ENCODE assay signal across 20 mouse cellular contexts in genomic region chr9:110148598-110148997, GRCm38 (mm10). TPM values are rescaled to one million over a fixed set of nuclear protein-coding genes. Genes with fewer than 3 reads are reported as not detected.
DNase-seq lines count a peak whose midpoint lies in the region; ATAC-seq and TF ChIP-seq lines count a peak whose summit lies in the region.
"Had no signal": no experiment of that assay in that cellular context is flagged by ENCODE, and none has a peak within 500 bp of the region (broad histone marks: within the 10 kb centered on the region; RNA-seq: fewer than 3 reads in every experiment).

No protein-coding gene starts in this region.

- H3K4me1 ChIP-seq in liver, embryonic 11.5 days (replicated peaks; ENCODE audit: control insufficient read depth, insufficient read depth, low read length), result peaks cover 3% of the 10 kb centered on the region; the same call in 1 of the 2 replicates
- no peaks in the 10 kb centered on the region for H3K4me1 ChIP-seq in liver, postnatal 0 days (ENCODE audit: insufficient read depth)
- H3K4me1 ChIP-seq in MEL (ENCODE audit: control insufficient read depth in 1 of 2, insufficient read depth in 2 of 2, low read length in 2 of 2), result no peaks in the 10 kb centered on the region; a peak in 2 of 4 replicates
- H3K4me1 ChIP-seq in liver, embryonic 14.5 days (replicated peaks; ENCODE audit: control insufficient read depth in 2 of 2, insufficient read depth in 2 of 2, low read length in 1 of 2), result peaks cover 0 to 3% of the 10 kb centered on the region in 2 experiments; a peak in 2 of 4 replicates
- H3K4me1 ChIP-seq: embryonic facial prominence, embryonic 12.5 days; forebrain, embryonic 12.5 days had no signal

- no peak for TF ChIP-seq RAD21 in MEL (IDR thresholded peaks at IDR 0.05; ENCODE audit: low read depth, low read length)

- no peak for DNase-seq in liver, embryonic 11.5 days (ENCODE audit: low spot score)
- no peak for DNase-seq in liver, postnatal 0 days
- peak; percentile 28 for DNase-seq in MEL (ENCODE audit: low read depth, low spot score)
- DNase-seq in liver, embryonic 14.5 days (ENCODE audit: low read depth in 3 of 3, low spot score in 3 of 3), result no peak
- DNase-seq in cerebellum, adult 18-20 months, result no peak
- DNase-seq: adrenal gland, postnatal 10 days; B cell, adult 2 months; cerebellum, adult 11 months; cerebellum, adult 9-10 months; cerebellum, postnatal 25 days; gastrocnemius, postnatal 14 days; heart, postnatal 10 days had no signal

- no peak for TF ChIP-seq EP300 in liver, postnatal 0 days (IDR thresholded peaks at IDR 0.05; ENCODE audit: low read depth)
- TF ChIP-seq EP300 in MEL (IDR thresholded peaks at IDR 0.05; ENCODE audit: low read depth in 1 of 2, low read length in 2 of 2), result no peak
- TF ChIP-seq EP300 in liver, embryonic 14.5 days (IDR thresholded peaks at IDR 0.05; ENCODE audit: low read depth), result no peak

- H3K36me3 ChIP-seq in liver, embryonic 11.5 days (ENCODE audit: control insufficient read depth, insufficient read depth, low read length), result peaks cover 30% of the 10 kb centered on the region
- peaks cover 33% of the 10 kb centered on the region for H3K36me3 ChIP-seq in liver, postnatal 0 days (replicated peaks; ENCODE audit: insufficient read depth, low read length)
- peaks cover 11 to 39% of the 10 kb centered on the region in 2 experiments for H3K36me3 ChIP-seq in MEL (ENCODE audit: control insufficient read depth in 1 of 2, insufficient read depth in 2 of 2, low read length in 2 of 2)
- H3K36me3 ChIP-seq in liver, embryonic 14.5 days (replicated peaks; ENCODE audit: control insufficient read depth, insufficient read depth, low read depth), result peaks cover 17% of the 10 kb centered on the region

- peaks cover 4% of the 10 kb centered on the region; the same call in 1 of the 2 replicates for H3K79me2 ChIP-seq in MEL (ENCODE audit: control insufficient read depth, insufficient read depth, low read length, poor library complexity)

- TF ChIP-seq CTCF in liver, postnatal 0 days (IDR thresholded peaks at IDR 0.05; ENCODE audit: low read depth), result no peak
- TF ChIP-seq CTCF in MEL (IDR thresholded peaks at IDR 0.05 in 2 of 3, conservative IDR thresholded peaks at IDR 0.05 in 1 of 3; ENCODE audit: control insufficient read depth in 1 of 3, insufficient read depth in 1 of 3, low read depth in 2 of 3, low read length in 3 of 3, poor library complexity in 1 of 3, severe bottlenecking in 1 of 3), result no peak
- no peak for TF ChIP-seq CTCF in liver, embryonic 14.5 days (IDR thresholded peaks at IDR 0.05; ENCODE audit: low read depth)

- no peak overlapping the region for H3K4me2 ChIP-seq in liver, embryonic 11.5 days
- H3K4me2 ChIP-seq in liver, postnatal 0 days (ENCODE audit: low read depth, low read length), result no peak overlapping the region
- no peak overlapping the region for H3K4me2 ChIP-seq in liver, embryonic 14.5 days (ENCODE audit: low read depth)
- H3K4me2 ChIP-seq: embryonic facial prominence, embryonic 12.5 days; forebrain, embryonic 12.5 days; hindbrain, embryonic 14.5 days had no signal

- H3K9me3 ChIP-seq in liver, embryonic 11.5 days (ENCODE audit: control insufficient read depth, low read length), result no peaks in the 10 kb centered on the region
- H3K9me3 ChIP-seq in liver, postnatal 0 days (ENCODE audit: low read length), result no peaks in the 10 kb centered on the region
- no peaks in the 10 kb centered on the region for H3K9me3 ChIP-seq in MEL (replicated peaks; ENCODE audit: insufficient read depth, low read length)
- no peaks in the 10 kb centered on the region for H3K9me3 ChIP-seq in liver, embryonic 14.5 days (ENCODE audit: control insufficient read depth, low read length)
- H3K9me3 ChIP-seq: embryonic facial prominence, embryonic 12.5 days; forebrain, embryonic 12.5 days; G1E had no signal

- no peak overlapping the region for H3K27ac ChIP-seq in liver, embryonic 11.5 days (ENCODE audit: low read depth, low read length)
- no peak overlapping the region for H3K27ac ChIP-seq in liver, postnatal 0 days (ENCODE audit: low read depth)
- no peak overlapping the region for H3K27ac ChIP-seq in MEL (ENCODE audit: control insufficient read depth, low read depth, low read length)
- H3K27ac ChIP-seq in liver, embryonic 14.5 days, result no peak overlapping the region
- H3K27ac ChIP-seq: embryonic facial prominence, embryonic 12.5 days; forebrain, embryonic 12.5 days; hindbrain, embryonic 14.5 days had no signal

- 29% methylated on average over 2 of the region's 2 CpGs for WGBS in liver, embryonic 11.5 days
- WGBS in liver, postnatal 0 days (ENCODE audit: insufficient replicate concordance), result 31% methylated on average over 2 of the region's 2 CpGs
- WGBS in liver, embryonic 14.5 days (ENCODE audit: insufficient replicate concordance), result 14% methylated on average over 2 of the region's 2 CpGs

- H3K9ac ChIP-seq in liver, embryonic 11.5 days (ENCODE audit: low read depth, low read length), result no peak overlapping the region
- no peak overlapping the region for H3K9ac ChIP-seq in liver, postnatal 0 days (replicated peaks)
- H3K9ac ChIP-seq in MEL (ENCODE audit: control insufficient read depth, low read depth, low read length, poor library complexity, severe bottlenecking), result no peak overlapping the region
- no peak overlapping the region for H3K9ac ChIP-seq in liver, embryonic 14.5 days (replicated peaks)
- H3K9ac ChIP-seq: embryonic facial prominence, embryonic 12.5 days; forebrain, embryonic 12.5 days; hindbrain, embryonic 14.5 days had no signal

- no peak overlapping the region for H3K4me3 ChIP-seq in liver, embryonic 11.5 days (ENCODE audit: low read depth, low read length)
- H3K4me3 ChIP-seq in liver, postnatal 0 days (ENCODE audit: low read depth, low read length), result no peak overlapping the region
- H3K4me3 ChIP-seq in MEL (ENCODE audit: control insufficient read depth in 1 of 2, insufficient read depth in 1 of 2, low read depth in 2 of 2, low read length in 2 of 2), result no peak overlapping the region
- H3K4me3 ChIP-seq in liver, embryonic 14.5 days (ENCODE audit: insufficient read depth in 1 of 2, low read depth in 2 of 2, low read length in 2 of 2), result no peak overlapping the region
- H3K4me3 ChIP-seq: embryonic facial prominence, embryonic 12.5 days; forebrain, embryonic 12.5 days had no signal

- ATAC-seq in liver, embryonic 11.5 days (replicated peaks; ENCODE audit: low FRiP score), result peak; percentile 76
- no peak for ATAC-seq in liver, postnatal 0 days
- ATAC-seq in liver, embryonic 14.5 days (ENCODE audit: insufficient read depth), result peak; percentile 64; the same call in 1 of the 2 replicates
- peak; percentile 63 for ATAC-seq in megakaryocyte-erythroid progenitor cell, adult 5-6 weeks (replicated peaks; ENCODE audit: low FRiP score, low TSS enrichment, poor library complexity, severe bottlenecking)
- ATAC-seq in erythroblast, adult 5-6 weeks (replicated peaks; ENCODE audit: low FRiP score, poor library complexity, severe bottlenecking), result no peak
- ATAC-seq: CD4-positive, CD25-positive, alpha-beta regulatory T cell, adult 4 months; forebrain, embryonic 16.5 days had no signal

- TF ChIP-seq POLR2A in MEL (IDR thresholded peaks at IDR 0.05; ENCODE audit: control insufficient read depth in 1 of 2, insufficient read depth in 1 of 2, low read depth in 1 of 2, low read length in 2 of 2, poor library complexity in 1 of 2), result no peak

- H3K27me3 ChIP-seq in liver, embryonic 11.5 days (replicated peaks; ENCODE audit: control insufficient read depth, insufficient read depth, low read length), result no peaks in the 10 kb centered on the region
- no peaks in the 10 kb centered on the region for H3K27me3 ChIP-seq in liver, postnatal 0 days (ENCODE audit: insufficient read depth, low read length)
- H3K27me3 ChIP-seq in MEL (ENCODE audit: control insufficient read depth in 1 of 2, insufficient read depth in 2 of 2, low read length in 2 of 2), result no peaks in the 10 kb centered on the region
- no peaks in the 10 kb centered on the region for H3K27me3 ChIP-seq in liver, embryonic 14.5 days (ENCODE audit: control insufficient read depth, insufficient read depth, low read length)
- H3K27me3 ChIP-seq: embryonic facial prominence, embryonic 12.5 days; forebrain, embryonic 12.5 days had no signal

TF ChIP-seq in MEL, 35 proteins besides CTCF, POLR2A, EP300 and RAD21 (continues in another document):
- TF ChIP-seq MAFK (IDR thresholded peaks at IDR 0.05; ENCODE audit: borderline replicate concordance, low read depth, low read length) (no peak), ETS1 (IDR thresholded peaks at IDR 0.05; ENCODE audit: low read depth, low read length) (peak; percentile 47), MAZ (IDR thresholded peaks at IDR 0.05; ENCODE audit: low read depth, low read length) (no peak), MYC (IDR thresholded peaks at IDR 0.05; ENCODE audit: low read depth, low read length) (no peak)

RNA-seq across cellular contexts. Expression of gene Dhx30, which starts 31.0 kb away (rescaled TPM):
- polyA plus RNA-seq in liver, embryonic 11.5 days (2014; fragmentation: Nextera tagmentation; extraction: Ambion mirVana), result 113 and 124 TPM in 2 replicates
- 19.0 and 24.8 TPM in 2 replicates for polyA plus RNA-seq in liver, postnatal 0 days (2015; fragmentation: Nextera tagmentation; extraction: Ambion mirVana)
- total RNA-seq in MEL (2012; rRNA removed), result 113 and 126 TPM in 2 replicates
- polyA plus RNA-seq in MEL (2012; ENCODE audit: insufficient read depth in 1 of 2, insufficient read length in 2 of 2, low read depth in 1 of 2, low replicate concordance in 2 of 2, missing spikeins in 1 of 2), result 100 to 1,000 TPM in 1 of 2 experiments, not detected in 1; 113 TPM
- polyA plus RNA-seq in liver, embryonic 14.5 days (2012; rRNA removed), result 21.3 and 24.9 TPM in 2 replicates
- polyA plus RNA-seq in liver, embryonic 14.5 days (2014; fragmentation: Nextera tagmentation; extraction: Ambion mirVana), result 27.4 and 37.1 TPM in 2 replicates
- 137 TPM in 2 replicates for total RNA-seq in megakaryocyte-erythroid progenitor cell, adult 5-6 weeks (2014; fragmentation: Nextera tagmentation)
- 59.2 and 71.1 TPM in 2 replicates for total RNA-seq in megakaryocyte-erythroid progenitor cell, adult 5-6 weeks (2017)
- total RNA-seq in erythroblast, adult 5-6 weeks (2015; ENCODE audit: low replicate concordance), result 13.3 and 19.2 TPM in 2 replicates
- total RNA-seq in erythroblast, adult 5-6 weeks (2017; ENCODE audit: low replicate concordance), result 7.8 and 10.7 TPM in 2 replicates

RNA-seq across cellular contexts. Expression of gene Smarcc1, which starts 31.1 kb away (rescaled TPM):
- polyA plus RNA-seq in liver, embryonic 11.5 days (2014; fragmentation: Nextera tagmentation; extraction: Ambion mirVana), result 69.1 and 72.5 TPM in 2 replicates
- polyA plus RNA-seq in liver, postnatal 0 days (2015; fragmentation: Nextera tagmentation; extraction: Ambion mirVana), result 13.5 and 18.5 TPM in 2 replicates
- 35.5 and 41.4 TPM in 2 replicates for total RNA-seq in MEL (2012; rRNA removed)
- polyA plus RNA-seq in MEL (2012; ENCODE audit: insufficient read depth in 1 of 2, insufficient read length in 2 of 2, low read depth in 1 of 2, low replicate concordance in 2 of 2, missing spikeins in 1 of 2), result 100 to 1,000 TPM in 1 of 2 experiments, 10 to 100 TPM in 1; 79.0 to 488 TPM
- 9.8 and 13.5 TPM in 2 replicates for polyA plus RNA-seq in liver, embryonic 14.5 days (2012; rRNA removed)
- polyA plus RNA-seq in liver, embryonic 14.5 days (2014; fragmentation: Nextera tagmentation; extraction: Ambion mirVana), result 31.4 and 35.5 TPM in 2 replicates
- 120 and 133 TPM in 2 replicates for total RNA-seq in megakaryocyte-erythroid progenitor cell, adult 5-6 weeks (2014; fragmentation: Nextera tagmentation)
- total RNA-seq in megakaryocyte-erythroid progenitor cell, adult 5-6 weeks (2017), result 80.3 and 89.5 TPM in 2 replicates
- 24.9 and 33.6 TPM in 2 replicates for total RNA-seq in erythroblast, adult 5-6 weeks (2015; ENCODE audit: low replicate concordance)
- 17.6 and 24.5 TPM in 2 replicates for total RNA-seq in erythroblast, adult 5-6 weeks (2017; ENCODE audit: low replicate concordance)

Comparison
In these comparisons a context has a peak if more than half of its experiments do, and no peak if none do; other contexts are left out.
1. ATAC-seq: peak in liver, embryonic 11.5 days (single experiment), liver, embryonic 14.5 days (single experiment) and megakaryocyte-erythroid progenitor cell, adult 5-6 weeks (single experiment); none in liver, postnatal 0 days (single experiment) and erythroblast, adult 5-6 weeks (single experiment).